Comparison of ENCODE assay signal across 24 mouse cellular contexts in genomic region chr10:93891031-93891430, GRCm38 (mm10). TPM values are rescaled to one million over a fixed set of nuclear protein-coding genes. Genes with fewer than 3 reads are reported as not detected.
A peak's percentile ranks its signal among the peaks of the same experiment; 100 is the strongest.
DNase-seq lines count a peak whose midpoint lies in the region; ATAC-seq and TF ChIP-seq lines count a peak whose summit lies in the region.
"Had no signal": no experiment of that assay in that cellular context is flagged by ENCODE, and none has a peak within 500 bp of the region (broad histone marks: within the 10 kb centered on the region; RNA-seq: fewer than 3 reads in every experiment).

No protein-coding gene starts in this region.

- no peaks in the 10 kb centered on the region for H3K27me3 ChIP-seq in midbrain, embryonic 13.5 days
- no peaks in the 10 kb centered on the region for H3K27me3 ChIP-seq in midbrain, postnatal 0 days (ENCODE audit: insufficient read depth, low read length)
- no peaks in the 10 kb centered on the region for H3K27me3 ChIP-seq in liver, embryonic 13.5 days
- H3K27me3 ChIP-seq: embryonic facial prominence, embryonic 12.5 days; forebrain, embryonic 12.5 days; hindbrain, embryonic 15.5 days; kidney, embryonic 15.5 days; midbrain, embryonic 15.5 days had no signal

- peaks cover 20% of the 10 kb centered on the region for H3K4me1 ChIP-seq in midbrain, embryonic 13.5 days (replicated peaks)
- H3K4me1 ChIP-seq in midbrain, postnatal 0 days (ENCODE audit: insufficient read depth, low read length) = peaks cover 3% of the 10 kb centered on the region; the same call in 1 of the 2 replicates
- H3K4me1 ChIP-seq in liver, embryonic 13.5 days (replicated peaks) = peaks cover 73% of the 10 kb centered on the region

- ATAC-seq in midbrain, embryonic 13.5 days = no peak
- no peak for ATAC-seq in midbrain, postnatal 0 days (ENCODE audit: low FRiP score)
- ATAC-seq in liver, embryonic 13.5 days (ENCODE audit: low read depth) = peak; percentile 84
- ATAC-seq: CD4-positive, CD25-positive, alpha-beta regulatory T cell, adult 4 months; intestine, embryonic 16.5 days; midbrain, embryonic 15.5 days had no signal

- no peak overlapping the region for H3K4me3 ChIP-seq in midbrain, embryonic 13.5 days (replicated peaks)
- no peak overlapping the region for H3K4me3 ChIP-seq in midbrain, postnatal 0 days (ENCODE audit: low read depth, low read length)
- H3K4me3 ChIP-seq in liver, embryonic 13.5 days (replicated peaks) = peak overlapping the region; percentile 97

- no peaks in the 10 kb centered on the region for H3K9me3 ChIP-seq in midbrain, embryonic 13.5 days
- H3K9me3 ChIP-seq in midbrain, postnatal 0 days (ENCODE audit: low read length) = no peaks in the 10 kb centered on the region
- no peaks in the 10 kb centered on the region for H3K9me3 ChIP-seq in liver, embryonic 13.5 days (replicated peaks)
- H3K9me3 ChIP-seq: embryonic facial prominence, embryonic 12.5 days; forebrain, embryonic 12.5 days; G1E; hindbrain, embryonic 15.5 days; kidney, embryonic 15.5 days; midbrain, embryonic 15.5 days had no signal

- WGBS in midbrain, embryonic 13.5 days = 83% methylated on average over 1 of the region's 1 CpGs
- WGBS in midbrain, postnatal 0 days = 94% methylated on average over 1 of the region's 1 CpGs
- WGBS in liver, embryonic 13.5 days (ENCODE audit: insufficient replicate concordance) = 23% methylated on average over 1 of the region's 1 CpGs

- no peak for TF ChIP-seq CTCF in midbrain, postnatal 0 days (IDR thresholded peaks at IDR 0.05)

- no peak overlapping the region for H3K9ac ChIP-seq in midbrain, embryonic 13.5 days (replicated peaks)
- no peak overlapping the region for H3K9ac ChIP-seq in midbrain, postnatal 0 days (replicated peaks; ENCODE audit: low read length, poor library complexity, severe bottlenecking)
- H3K9ac ChIP-seq in liver, embryonic 13.5 days = peak overlapping the region; percentile 99
- H3K9ac ChIP-seq: forebrain, embryonic 12.5 days; kidney, embryonic 15.5 days had no signal

- H3K36me3 ChIP-seq in midbrain, embryonic 13.5 days = peaks cover 8% of the 10 kb centered on the region
- no peaks in the 10 kb centered on the region; the same call in none of the 2 replicates for H3K36me3 ChIP-seq in midbrain, postnatal 0 days (ENCODE audit: insufficient read depth, low read length)
- peaks cover 19% of the 10 kb centered on the region for H3K36me3 ChIP-seq in liver, embryonic 13.5 days
- H3K36me3 ChIP-seq: midbrain, embryonic 15.5 days had no signal

- peak; percentile 76 for DNase-seq in heart, adult 11 months
- DNase-seq in heart, adult 9 months (ENCODE audit: low spot score in 2 of 2) = no peak
- DNase-seq in midbrain, postnatal 0 days (ENCODE audit: low spot score) = no peak
- peak; percentile 81 for DNase-seq in liver, embryonic 13.5 days
- peak; percentile 36 to 64 for DNase-seq in spleen, postnatal 36 days (ENCODE audit: low spot score in 2 of 2)
- no peak for DNase-seq in ovary, postnatal 10 days (ENCODE audit: low spot score)
- DNase-seq in kidney, postnatal 25 days = no peak
- DNase-seq: adrenal gland, adult 8-10 months; gastrocnemius, postnatal 14 days; lung, adult 2 months had no signal

- H3K4me2 ChIP-seq in midbrain, embryonic 13.5 days (replicated peaks) = 0 out of 2 replicates have a peak overlapping the region, but pooled peaks have one; percentile 90
- H3K4me2 ChIP-seq in midbrain, postnatal 0 days (ENCODE audit: low read depth, low read length, poor library complexity, severe bottlenecking) = no peak overlapping the region
- peak overlapping the region; percentile 88 for H3K4me2 ChIP-seq in liver, embryonic 13.5 days

- H3K27ac ChIP-seq in midbrain, embryonic 13.5 days = no peak overlapping the region
- H3K27ac ChIP-seq in midbrain, postnatal 0 days (ENCODE audit: low read depth, low read length) = no peak overlapping the region
- H3K27ac ChIP-seq in liver, embryonic 13.5 days = peak overlapping the region; percentile 97
- H3K27ac ChIP-seq: embryonic facial prominence, embryonic 12.5 days; forebrain, embryonic 12.5 days; kidney, embryonic 15.5 days; midbrain, embryonic 15.5 days had no signal

RNA-seq across cellular contexts. Expression of gene Metap2, which starts 5.9 kb away (rescaled TPM):
- polyA plus RNA-seq in midbrain, embryonic 13.5 days (2015; fragmentation: Nextera tagmentation; extraction: Ambion mirVana) = 176 and 179 TPM in 2 replicates
- total RNA-seq in midbrain, postnatal 0 days (2014; rRNA removed) = 50.6 and 76.6 TPM in 2 replicates
- polyA plus RNA-seq in midbrain, postnatal 0 days (2015; fragmentation: Nextera tagmentation; extraction: Ambion mirVana) = 149 and 168 TPM in 2 replicates
- 249 and 304 TPM in 2 replicates for polyA plus RNA-seq in liver, embryonic 13.5 days (2015; fragmentation: Nextera tagmentation; extraction: Ambion mirVana)

RNA-seq across cellular contexts. Expression of gene Usp44, which starts 59.7 kb away (rescaled TPM):
- 1.9 and 2.1 TPM in 2 replicates for polyA plus RNA-seq in midbrain, embryonic 13.5 days (2015; fragmentation: Nextera tagmentation; extraction: Ambion mirVana)
- total RNA-seq in midbrain, postnatal 0 days (2014; rRNA removed) = 0.05 and 0.09 TPM in 2 replicates
- polyA plus RNA-seq in midbrain, postnatal 0 days (2015; fragmentation: Nextera tagmentation; extraction: Ambion mirVana) = not detected in 2 replicates
- polyA plus RNA-seq in liver, embryonic 13.5 days (2015; fragmentation: Nextera tagmentation; extraction: Ambion mirVana) = 2.4 and 2.7 TPM in 2 replicates
- total RNA-seq: adrenal gland, adult 8-10 months; layer of hippocampus, adult 18-20 months; left cerebral cortex, postnatal 36 days had no signal
- polyA plus RNA-seq: CD4-positive, CD25-positive, alpha-beta regulatory T cell, adult 4 months; heart, postnatal 0 days; spleen, adult 2 months; urinary bladder, adult 2 months had no signal

Comparison
In these comparisons a context has a peak if more than half of its experiments do, and no peak if none do; other contexts are left out.
1. DNase-seq: peak in heart, adult 11 months (single experiment), liver, embryonic 13.5 days (single experiment) and spleen, postnatal 36 days (2 of 2); none in heart, adult 9 months (0 of 2), midbrain, postnatal 0 days (single experiment), ovary, postnatal 10 days (single experiment) and kidney, postnatal 25 days (0 of 2).